Mouse (Mus musculus): ENCODE measurements at regions not wholly inside any gene's neighbourhood (a gene's known extent, or its start where the extent isn't known, plus 50 kb on each side); places are given as distances from the start of the nearest gene placed in this dataset.

GRCm38 (mm10) chr10:114325097-114325496 lies 477.0 kb downstream of the Trhde start:
- no peak for DNase-seq

- DNase-seq = no peak
These were observed 480.6 kb downstream of the Trhde start for GRCm38 (mm10) chr10:114321510-114321909.

GRCm38 (mm10) chr10:114318516-114318915 lies 483.6 kb downstream of the Trhde start:
- peak; percentile 74 for DNase-seq

Measured in layer of hippocampus, adult 9-11 months (tissue).